Mouse (Mus musculus): Measurements from ENCODE around the gene Ryr2. TPM values are rescaled to one million over a fixed set of nuclear protein-coding genes. Genes with fewer than 3 reads are reported as not detected.

Gene Ryr2
- total RNA-seq, 2 experiments from 2014 or later: 8.5 to 21.8 TPM

- peak; percentile 8 to 21 for DNase-seq
These were observed 560.9 kb downstream of the Ryr2 start for GRCm38 (mm10) chr13:11545841-11546240.

DNA sequence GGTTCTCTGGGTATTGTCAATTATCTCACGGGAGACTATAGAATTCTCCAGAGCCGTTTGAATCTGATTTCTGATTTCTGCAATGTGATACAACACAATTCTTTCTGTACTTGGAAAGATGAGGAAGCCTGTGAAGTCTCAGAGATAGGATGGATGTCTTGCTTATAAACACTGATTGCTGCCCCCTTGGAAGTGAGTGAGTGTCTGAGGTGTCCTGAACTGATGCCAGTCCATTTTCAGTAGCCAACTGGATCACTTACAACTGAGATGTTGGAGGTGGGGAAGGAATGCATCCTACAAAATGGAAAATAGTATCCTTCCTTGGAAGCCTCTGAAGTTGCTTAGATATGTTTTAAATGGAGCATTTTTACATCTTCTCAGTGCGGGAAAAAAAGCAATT is 564.2 kb downstream of the Ryr2 start:
- no peak for DNase-seq

GRCm38 (mm10) chr13:11536851-11537250 is 569.9 kb downstream of the Ryr2 start:
- DNase-seq: no peak

- no peak for DNase-seq
These were observed 570.9 kb downstream of the Ryr2 start for GRCm38 (mm10) chr13:11535874-11536273.

DNA sequence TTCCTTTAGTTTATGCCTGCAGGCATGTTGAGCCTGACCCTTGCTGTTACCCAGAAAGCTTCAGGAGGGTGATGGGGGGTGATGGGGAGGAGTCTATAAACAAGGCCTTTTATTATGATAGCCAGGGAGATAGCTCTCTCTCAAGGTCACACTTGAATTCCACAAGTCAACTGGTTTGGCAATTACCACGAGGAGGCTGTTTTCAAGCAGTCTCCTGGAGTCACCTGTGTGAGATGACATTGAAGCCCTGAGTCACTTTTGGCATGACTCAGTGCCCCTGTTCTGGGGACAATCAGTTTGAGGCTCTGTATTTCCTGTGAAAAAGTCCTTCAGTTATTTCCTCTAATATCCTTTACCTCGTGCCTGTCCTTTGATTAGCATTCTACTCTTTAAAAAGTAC is 573.5 kb downstream of the Ryr2 start:
- DNase-seq: no peak

GRCm38 (mm10) chr13:11532014-11532890 is 574.5 kb downstream of the Ryr2 start:
- DNase-seq: no peak

DNA sequence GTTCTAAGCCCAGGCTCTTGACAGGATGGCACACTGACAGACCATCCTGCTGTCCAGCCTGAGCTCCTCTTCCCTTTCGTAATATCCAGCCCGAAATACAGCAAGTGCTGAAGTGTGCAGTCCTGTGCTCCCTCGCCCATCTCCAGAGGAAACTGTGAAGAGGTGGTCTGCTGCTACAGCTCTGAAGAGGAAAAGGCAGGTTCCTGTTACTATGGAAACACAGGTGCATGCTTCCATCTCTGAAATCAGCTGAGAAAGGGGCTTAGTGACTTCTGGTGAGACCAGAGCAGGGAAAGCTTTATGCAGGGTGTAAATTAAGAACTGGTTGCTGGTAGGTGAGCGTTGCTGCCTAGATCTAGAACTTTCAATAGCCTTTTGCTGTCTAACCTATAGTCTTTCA is 583.1 kb downstream of the Ryr2 start:
- DNase-seq: no peak

DNA sequence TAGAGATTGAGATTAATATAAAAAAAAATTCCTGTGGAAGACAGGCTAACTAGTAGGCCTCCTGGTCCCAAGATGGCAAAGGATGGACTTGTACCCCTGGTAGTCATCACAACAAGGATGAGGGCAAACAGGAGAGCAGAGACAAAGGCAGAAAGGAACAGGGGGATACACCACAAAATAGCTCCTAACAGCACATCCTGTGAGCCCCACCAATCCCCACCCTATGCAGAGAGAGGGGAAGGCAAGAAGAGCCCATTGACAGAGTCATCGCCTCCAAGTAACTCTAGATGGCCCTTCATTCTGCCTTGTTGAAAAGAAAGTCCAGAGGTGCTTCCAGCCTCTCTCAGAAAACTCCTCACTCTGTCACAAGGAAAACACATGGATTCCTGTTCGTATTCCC is 586.0 kb downstream of the Ryr2 start:
- DNase-seq: no peak

- DNase-seq: no peak
These were observed 595.1 kb downstream of the Ryr2 start for GRCm38 (mm10) chr13:11511540-11512177.

Other genes with a start within 250 kb of the Ryr2 start
- gene Mtr, start 151.2 kb upstream of the Ryr2 start, total RNA-seq (2021): 10 to 100 TPM; 20.0 to 20.3 TPM
- under 1 TPM; 0.10 to 0.59 TPM for gene Actn2, start 233.8 kb upstream of the Ryr2 start, total RNA-seq (2021)

Measured in adrenal gland, postnatal 36 days (tissue).